Mouse (Mus musculus): Measurements from ENCODE around the gene Prcd. TPM values are rescaled to one million over a fixed set of nuclear protein-coding genes. Genes with fewer than 3 reads are reported as not detected.
A peak's percentile ranks its signal among the peaks of the same experiment; 100 is the strongest.

Prcd gene
- polyA plus RNA-seq, 1 experiment from 2014 or later = 1.1 TPM

DNA sequence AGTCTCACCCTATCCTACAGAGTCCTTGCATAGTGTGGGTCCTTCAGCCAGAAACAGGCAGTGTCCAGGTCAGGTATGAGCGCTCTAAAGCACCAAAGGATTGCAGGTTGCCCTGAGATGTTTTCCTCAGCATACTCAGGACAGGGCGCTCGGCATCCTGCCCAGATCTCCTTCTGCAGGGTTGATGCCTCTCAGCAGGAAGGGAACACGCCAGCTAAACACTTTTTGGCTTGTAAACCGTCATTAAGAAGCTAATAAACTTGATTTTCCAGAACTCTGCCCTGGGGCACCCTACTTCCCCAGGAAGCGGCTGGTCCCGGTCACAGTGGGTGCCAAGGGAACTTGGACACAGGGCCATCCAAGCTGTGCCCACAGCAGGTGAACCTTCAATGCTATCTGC, 34.2 kb upstream of the Prcd start:
- no peak overlapping the region for H3K27ac ChIP-seq (ENCODE audit: low read depth, low read length)
- peaks cover 36% of the 10 kb centered on the region for H3K4me1 ChIP-seq (replicated peaks; ENCODE audit: control insufficient read depth, insufficient read depth, low read length)
- no peaks in the 10 kb centered on the region for H3K36me3 ChIP-seq (ENCODE audit: control insufficient read depth, insufficient read depth)
- H3K4me2 ChIP-seq (replicated peaks; ENCODE audit: low read depth) = no peak overlapping the region
- no peak overlapping the region for H3K9ac ChIP-seq (ENCODE audit: low read depth, low read length)
- TF ChIP-seq CTCF (IDR thresholded peaks at IDR 0.05; ENCODE audit: low read depth) = no peak
- no peaks in the 10 kb centered on the region for H3K9me3 ChIP-seq (ENCODE audit: control insufficient read depth)
- ATAC-seq = no peak
- no peak overlapping the region for H3K4me3 ChIP-seq (ENCODE audit: low read depth, low read length)
- WGBS = 66% methylated on average over 7 of the region's 7 CpGs
- H3K27me3 ChIP-seq (replicated peaks; ENCODE audit: control insufficient read depth, insufficient read depth, low read length) = no peaks in the 10 kb centered on the region

GRCm38 (mm10) chr11:116619561-116619960, 33.8 kb upstream of the Prcd start:
- no peak for TF ChIP-seq CTCF (IDR thresholded peaks at IDR 0.05; ENCODE audit: low read depth)
- Histone ChIP-seq H3K4me3 (ENCODE audit: low read depth, low read length) (no peak overlapping the region), H3K4me2 (replicated peaks; ENCODE audit: low read depth) (no peak overlapping the region), H3K27ac (ENCODE audit: low read depth, low read length) (no peak overlapping the region), H3K9ac (ENCODE audit: low read depth, low read length) (no peak overlapping the region), H3K9me3 (ENCODE audit: control insufficient read depth) (no peaks in the 10 kb centered on the region), H3K27me3 (replicated peaks; ENCODE audit: control insufficient read depth, insufficient read depth, low read length) (no peaks in the 10 kb centered on the region), H3K4me1 (replicated peaks; ENCODE audit: control insufficient read depth, insufficient read depth, low read length) (peaks cover 35% of the 10 kb centered on the region), H3K36me3 (ENCODE audit: control insufficient read depth, insufficient read depth) (no peaks in the 10 kb centered on the region)
- no peak for ATAC-seq
- WGBS = 51% methylated on average over 8 of the region's 8 CpGs

- no peaks in the 10 kb centered on the region for H3K36me3 ChIP-seq (ENCODE audit: control insufficient read depth, insufficient read depth)
- no peaks in the 10 kb centered on the region for H3K9me3 ChIP-seq (ENCODE audit: control insufficient read depth)
- no peaks in the 10 kb centered on the region for H3K27me3 ChIP-seq (replicated peaks; ENCODE audit: control insufficient read depth, insufficient read depth, low read length)
- ATAC-seq = no peak
- WGBS = 25% methylated on average over 9 of the region's 9 CpGs
- H3K4me1 ChIP-seq (replicated peaks; ENCODE audit: control insufficient read depth, insufficient read depth, low read length) = peaks cover 30% of the 10 kb centered on the region
- 0 out of 2 replicates have a peak overlapping the region, but pooled peaks have one; percentile 0 for H3K27ac ChIP-seq (ENCODE audit: low read depth, low read length)
- no peak for TF ChIP-seq CTCF (IDR thresholded peaks at IDR 0.05; ENCODE audit: low read depth)
- peak overlapping the region; percentile 21; the same call in 1 of the 2 replicates for H3K4me2 ChIP-seq (replicated peaks; ENCODE audit: low read depth)
- no peak overlapping the region for H3K4me3 ChIP-seq (ENCODE audit: low read depth, low read length)
- 0 out of 2 replicates have a peak overlapping the region, but pooled peaks have one; percentile 13 for H3K9ac ChIP-seq (ENCODE audit: low read depth, low read length)
Measured at GRCm38 (mm10) chr11:116620073-116620472, 33.3 kb upstream of the Prcd start.

DNA sequence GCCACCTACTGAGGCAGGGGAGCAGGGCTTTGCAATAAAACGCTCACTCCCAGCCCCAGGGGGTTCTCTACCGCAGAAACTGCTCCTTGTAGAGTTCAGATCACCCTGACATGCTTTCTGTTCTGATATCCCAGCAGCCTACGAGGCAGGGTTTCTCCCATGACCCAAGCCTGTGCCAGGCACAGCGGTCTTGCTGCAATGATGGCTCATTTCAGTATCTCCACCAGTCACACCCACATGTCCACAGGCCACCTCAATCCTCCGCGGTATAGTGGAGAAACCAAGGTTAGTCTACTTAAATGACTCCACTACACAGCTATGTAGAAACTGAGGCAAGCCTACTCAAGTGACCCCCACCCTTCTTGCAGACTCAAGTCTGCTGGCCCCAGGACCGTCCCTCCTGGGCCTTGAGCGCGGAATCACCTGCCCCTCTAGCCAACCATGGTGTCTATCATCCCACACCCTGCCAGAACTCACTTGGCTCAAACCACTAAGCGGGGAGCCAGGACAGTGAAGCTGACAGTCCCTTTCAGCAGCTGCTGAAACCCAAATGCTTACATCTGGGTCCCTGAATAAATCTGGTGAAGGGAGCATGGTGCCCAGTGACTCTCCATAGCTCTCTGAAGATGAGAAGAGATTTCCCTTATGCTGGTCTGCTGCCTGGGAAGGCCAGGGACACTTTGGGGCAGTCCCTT, 32.6 kb upstream of the Prcd start:
- WGBS = 68% methylated on average over 10 of the region's 10 CpGs
- Histone ChIP-seq H3K4me2 (replicated peaks; ENCODE audit: low read depth) (peak overlapping the region; percentile 21), H3K27ac (ENCODE audit: low read depth, low read length) (peak overlapping the region; percentile 0; the same call in 1 of the 2 replicates), H3K27me3 (replicated peaks; ENCODE audit: control insufficient read depth, insufficient read depth, low read length) (no peaks in the 10 kb centered on the region), H3K4me3 (ENCODE audit: low read depth, low read length) (no peak overlapping the region), H3K9ac (ENCODE audit: low read depth, low read length) (0 out of 2 replicates have a peak overlapping the region, but pooled peaks have one; percentile 13), H3K4me1 (replicated peaks; ENCODE audit: control insufficient read depth, insufficient read depth, low read length) (peaks cover 30% of the 10 kb centered on the region), H3K36me3 (ENCODE audit: control insufficient read depth, insufficient read depth) (no peaks in the 10 kb centered on the region), H3K9me3 (ENCODE audit: control insufficient read depth) (no peaks in the 10 kb centered on the region)
- ATAC-seq = no peak
- TF ChIP-seq CTCF (IDR thresholded peaks at IDR 0.05; ENCODE audit: low read depth) = no peak

DNA sequence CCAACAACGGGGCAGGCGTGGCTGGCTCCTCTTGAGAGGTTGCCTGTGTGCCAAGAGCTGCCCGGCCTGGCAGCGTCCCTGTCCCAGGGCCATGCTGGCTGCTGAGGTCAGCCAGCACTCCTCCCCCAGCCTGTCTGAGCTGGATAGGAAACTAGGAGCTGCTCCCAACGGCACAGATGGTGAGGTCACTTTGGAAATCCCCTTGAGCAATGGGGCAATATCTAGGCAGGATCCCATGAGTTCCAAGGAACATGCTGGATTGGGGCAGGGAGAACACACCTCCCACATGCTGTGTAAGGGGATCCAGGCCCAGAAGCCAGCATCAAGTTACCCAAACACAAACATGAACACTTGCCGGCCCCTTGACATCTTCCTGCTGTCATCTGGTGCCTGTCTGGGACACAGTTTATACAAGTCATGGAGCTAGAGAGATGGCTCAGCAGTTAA, 32.1 kb upstream of the Prcd start:
- no peak overlapping the region for H3K27ac ChIP-seq (ENCODE audit: low read depth, low read length)
- TF ChIP-seq CTCF (IDR thresholded peaks at IDR 0.05; ENCODE audit: low read depth) = no peak
- peak overlapping the region; percentile 4; the same call in 1 of the 2 replicates for H3K4me2 ChIP-seq (replicated peaks; ENCODE audit: low read depth)
- no peaks in the 10 kb centered on the region for H3K36me3 ChIP-seq (ENCODE audit: control insufficient read depth, insufficient read depth)
- H3K9ac ChIP-seq (ENCODE audit: low read depth, low read length) = no peak overlapping the region
- H3K4me1 ChIP-seq (replicated peaks; ENCODE audit: control insufficient read depth, insufficient read depth, low read length) = peaks cover 26% of the 10 kb centered on the region
- WGBS = 54% methylated on average over 6 of the region's 6 CpGs
- H3K9me3 ChIP-seq (ENCODE audit: control insufficient read depth) = no peaks in the 10 kb centered on the region
- no peaks in the 10 kb centered on the region for H3K27me3 ChIP-seq (replicated peaks; ENCODE audit: control insufficient read depth, insufficient read depth, low read length)
- ATAC-seq = peak; percentile 13
- H3K4me3 ChIP-seq (ENCODE audit: low read depth, low read length) = no peak overlapping the region

DNA sequence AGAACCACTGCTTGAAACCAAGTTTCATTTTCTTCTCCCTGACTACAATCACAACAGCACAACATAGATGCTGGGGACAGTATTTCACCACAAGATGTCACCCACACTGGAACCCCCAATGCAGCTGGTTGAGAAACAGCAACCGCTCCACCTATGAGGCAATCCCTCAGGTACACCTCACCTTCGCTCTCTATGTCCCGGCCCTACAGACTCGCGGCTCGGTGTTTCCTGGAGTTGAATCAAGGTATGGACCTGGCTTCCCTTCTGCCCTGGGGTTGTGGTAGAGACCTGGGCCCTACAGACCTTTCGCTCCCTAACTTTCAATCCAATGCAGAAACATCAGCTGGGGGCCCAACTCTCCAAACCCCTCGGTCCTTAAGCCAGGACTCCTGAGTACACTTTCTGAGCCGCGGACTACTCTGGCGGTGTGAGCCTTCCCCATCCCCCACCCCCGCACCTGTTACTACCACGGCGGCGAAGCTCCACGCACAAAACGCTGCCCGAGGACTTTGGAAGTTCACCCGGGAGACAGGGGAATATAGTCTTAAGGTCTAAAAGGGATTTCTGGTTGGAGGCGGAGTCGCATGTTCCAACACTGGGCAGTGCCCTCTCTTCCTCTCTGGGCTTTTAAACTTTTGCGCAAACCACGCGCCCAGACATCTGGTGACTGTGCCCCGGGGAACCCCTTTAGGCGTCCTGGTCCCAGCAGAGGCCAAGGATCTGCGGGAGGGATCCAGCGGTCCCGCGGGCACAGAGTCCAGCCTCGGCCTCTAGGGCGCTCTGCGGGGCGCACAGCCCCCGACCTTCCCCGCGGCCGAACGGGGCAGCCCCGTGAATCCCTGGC, 29.8 kb upstream of the Prcd start:
- Histone ChIP-seq H3K4me1 (replicated peaks; ENCODE audit: control insufficient read depth, insufficient read depth, low read length) (peaks cover 23% of the 10 kb centered on the region), H3K4me3 (ENCODE audit: low read depth, low read length) (peak overlapping the region; percentile 72), H3K9ac (ENCODE audit: low read depth, low read length) (peak overlapping the region; percentile 70), H3K27ac (ENCODE audit: low read depth, low read length) (peak overlapping the region; percentile 84), H3K9me3 (ENCODE audit: control insufficient read depth) (no peaks in the 10 kb centered on the region), H3K4me2 (replicated peaks; ENCODE audit: low read depth) (peak overlapping the region; percentile 79), H3K36me3 (ENCODE audit: control insufficient read depth, insufficient read depth) (no peaks in the 10 kb centered on the region), H3K27me3 (replicated peaks; ENCODE audit: control insufficient read depth, insufficient read depth, low read length) (no peaks in the 10 kb centered on the region)
- WGBS = 6% methylated on average over 33 of the region's 40 CpGs
- peak; percentile 47 for TF ChIP-seq CTCF (IDR thresholded peaks at IDR 0.05; ENCODE audit: low read depth)
- peak; percentile 53 for ATAC-seq
